Mouse (Mus musculus): Measurements from ENCODE around the gene Slain1. TPM values are rescaled to one million over a fixed set of nuclear protein-coding genes. Genes with fewer than 3 reads are reported as not detected.

Gene Slain1
- polyA plus RNA-seq, 1 experiment, result 73.9 TPM

DNA sequence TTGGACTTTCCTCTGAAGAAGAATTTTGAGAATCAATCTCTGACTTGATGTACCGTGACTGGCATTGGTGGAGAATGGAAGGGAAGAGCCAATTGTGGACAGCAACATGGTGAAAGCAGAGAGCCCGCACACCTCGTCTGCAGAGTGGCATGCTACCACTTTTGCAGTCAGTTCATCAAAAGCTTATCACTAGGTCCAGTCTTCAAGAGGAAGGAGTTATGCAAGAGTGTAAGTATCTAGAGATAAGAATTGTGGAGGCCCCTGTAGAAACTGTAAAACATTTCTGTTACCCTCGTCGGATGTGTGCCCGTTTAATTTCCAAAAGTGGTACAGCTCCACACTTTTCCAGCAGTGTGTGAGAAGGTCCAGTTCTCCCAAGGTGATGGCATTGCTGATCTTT is 56.3 kb downstream of the Slain1 start:
- TF ChIP-seq CTCF (IDR thresholded peaks at IDR 0.05; ENCODE audit: borderline replicate concordance, extremely low read depth, insufficient read depth, insufficient read length), result no peak
- TF ChIP-seq POLR2A (IDR thresholded peaks at IDR 0.05; ENCODE audit: borderline replicate concordance, extremely low read depth, insufficient read depth, insufficient read length, poor library complexity, severe bottlenecking), result no peak
- DNase-seq (ENCODE audit: low read depth), result no peak

DNA sequence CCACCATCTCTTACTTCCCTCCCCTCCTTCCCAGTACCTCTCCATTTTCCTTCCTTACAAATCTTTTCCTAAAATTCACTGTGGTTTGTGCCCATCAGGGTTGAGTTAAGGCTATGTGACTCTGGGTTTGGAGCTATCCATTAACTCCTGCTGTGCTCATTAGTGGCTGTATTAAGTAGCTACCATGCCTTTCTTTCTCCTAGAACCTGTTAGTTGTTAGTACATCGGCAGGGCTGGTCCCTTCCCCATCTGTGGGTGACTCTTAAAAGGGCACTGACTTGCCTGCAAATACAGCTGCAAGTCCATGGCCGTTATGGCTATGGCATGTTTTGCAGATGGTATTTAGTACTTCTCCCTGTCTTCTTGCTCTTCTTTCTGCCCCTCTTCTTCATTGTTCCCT is 58.6 kb downstream of the Slain1 start:
- TF ChIP-seq POLR2A (IDR thresholded peaks at IDR 0.05; ENCODE audit: borderline replicate concordance, extremely low read depth, insufficient read depth, insufficient read length, poor library complexity, severe bottlenecking), result no peak
- no peak for TF ChIP-seq CTCF (IDR thresholded peaks at IDR 0.05; ENCODE audit: borderline replicate concordance, extremely low read depth, insufficient read depth, insufficient read length)
- no peak for DNase-seq (ENCODE audit: low read depth)

DNA sequence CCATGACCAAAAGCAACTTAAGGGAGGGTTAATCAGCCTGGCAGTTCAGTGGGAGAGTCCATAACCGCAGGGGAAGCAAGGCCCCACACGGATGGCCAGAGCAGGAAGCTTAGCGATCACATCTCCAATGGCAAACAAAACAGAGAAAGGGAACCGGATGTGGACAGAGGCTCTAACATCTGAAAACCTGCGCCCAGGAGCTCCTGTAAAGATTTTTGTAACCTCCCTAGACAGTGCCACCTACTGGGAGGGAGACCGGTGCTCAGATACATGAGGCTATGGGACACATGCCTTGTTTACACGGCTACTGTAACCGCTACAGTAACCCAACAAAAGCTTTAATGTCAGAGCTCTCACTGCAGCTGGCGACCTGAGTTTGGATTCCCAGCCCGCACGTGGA is 59.2 kb downstream of the Slain1 start:
- no peak for DNase-seq (ENCODE audit: low read depth)
- no peak for TF ChIP-seq POLR2A (IDR thresholded peaks at IDR 0.05; ENCODE audit: borderline replicate concordance, extremely low read depth, insufficient read depth, insufficient read length, poor library complexity, severe bottlenecking)
- no peak for TF ChIP-seq CTCF (IDR thresholded peaks at IDR 0.05; ENCODE audit: borderline replicate concordance, extremely low read depth, insufficient read depth, insufficient read length)

DNA sequence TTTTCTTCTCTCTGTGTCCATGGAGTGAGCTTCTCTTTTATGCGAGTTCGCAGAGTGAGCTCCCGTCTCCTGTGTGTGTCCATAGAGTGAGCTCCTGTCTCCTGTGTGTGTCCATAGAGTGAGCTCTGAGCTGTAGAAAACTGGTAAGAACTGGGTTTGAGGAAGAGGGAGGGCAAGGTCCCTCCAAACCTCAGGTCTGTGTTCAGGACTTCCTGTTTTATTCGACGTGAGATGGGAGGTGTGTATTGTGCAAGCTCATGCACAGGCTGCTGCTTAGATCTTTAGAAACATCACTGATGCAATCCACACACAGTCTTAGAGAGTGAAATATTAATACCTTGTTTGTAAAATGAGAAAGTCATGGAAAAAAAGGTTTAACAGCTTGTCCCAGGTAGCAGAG is 63.0 kb downstream of the Slain1 start:
- TF ChIP-seq CTCF (IDR thresholded peaks at IDR 0.05; ENCODE audit: borderline replicate concordance, extremely low read depth, insufficient read depth, insufficient read length), result no peak
- no peak for TF ChIP-seq POLR2A (IDR thresholded peaks at IDR 0.05; ENCODE audit: borderline replicate concordance, extremely low read depth, insufficient read depth, insufficient read length, poor library complexity, severe bottlenecking)
- DNase-seq (ENCODE audit: low read depth), result no peak

DNA sequence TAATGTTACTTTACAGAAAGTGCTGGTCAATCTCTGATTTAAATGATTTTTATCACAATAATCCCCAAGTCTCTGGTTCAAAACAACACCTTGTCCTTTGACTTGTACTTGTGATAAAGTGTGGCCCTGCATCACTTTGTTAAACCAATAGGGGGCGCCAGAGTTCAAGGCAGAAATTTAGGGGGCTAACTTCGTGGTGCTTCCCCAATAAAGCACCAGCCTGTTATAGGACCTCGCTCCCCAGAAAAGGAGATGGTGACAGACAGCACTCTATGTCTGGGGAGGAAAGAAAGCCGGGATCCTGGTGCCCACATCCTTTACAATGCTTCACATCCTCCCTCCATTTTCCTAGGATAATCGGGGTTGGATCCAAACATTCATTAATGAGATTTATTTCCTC is 67.5 kb downstream of the Slain1 start:
- no peak for DNase-seq (ENCODE audit: low read depth)
- TF ChIP-seq CTCF (IDR thresholded peaks at IDR 0.05; ENCODE audit: borderline replicate concordance, extremely low read depth, insufficient read depth, insufficient read length) (peak; percentile 59; the same call in 1 of the 2 replicates), POLR2A (IDR thresholded peaks at IDR 0.05; ENCODE audit: borderline replicate concordance, extremely low read depth, insufficient read depth, insufficient read length, poor library complexity, severe bottlenecking) (no peak)

DNA sequence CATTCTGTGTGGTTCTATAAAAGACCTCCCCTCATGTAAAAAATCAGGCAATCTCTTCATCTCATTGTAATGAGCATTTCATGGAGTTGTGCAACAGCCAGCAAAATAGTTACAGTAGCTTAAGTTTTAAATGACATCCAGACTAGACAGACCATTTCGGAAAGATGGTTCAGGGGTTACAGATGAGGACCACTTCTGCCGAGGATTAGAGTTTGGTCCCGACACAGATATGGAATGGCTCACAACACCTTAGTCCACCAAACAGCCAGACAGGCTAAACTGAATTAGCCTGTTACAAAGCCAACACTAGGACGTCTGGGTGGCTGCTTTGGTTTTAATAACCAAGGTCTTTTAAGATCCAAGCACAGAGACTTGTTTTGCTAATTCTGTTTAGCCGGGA is 68.0 kb downstream of the Slain1 start:
- DNase-seq (ENCODE audit: low read depth), result no peak
- TF ChIP-seq CTCF (IDR thresholded peaks at IDR 0.05; ENCODE audit: borderline replicate concordance, extremely low read depth, insufficient read depth, insufficient read length), result no peak
- no peak for TF ChIP-seq POLR2A (IDR thresholded peaks at IDR 0.05; ENCODE audit: borderline replicate concordance, extremely low read depth, insufficient read depth, insufficient read length, poor library complexity, severe bottlenecking)

DNA sequence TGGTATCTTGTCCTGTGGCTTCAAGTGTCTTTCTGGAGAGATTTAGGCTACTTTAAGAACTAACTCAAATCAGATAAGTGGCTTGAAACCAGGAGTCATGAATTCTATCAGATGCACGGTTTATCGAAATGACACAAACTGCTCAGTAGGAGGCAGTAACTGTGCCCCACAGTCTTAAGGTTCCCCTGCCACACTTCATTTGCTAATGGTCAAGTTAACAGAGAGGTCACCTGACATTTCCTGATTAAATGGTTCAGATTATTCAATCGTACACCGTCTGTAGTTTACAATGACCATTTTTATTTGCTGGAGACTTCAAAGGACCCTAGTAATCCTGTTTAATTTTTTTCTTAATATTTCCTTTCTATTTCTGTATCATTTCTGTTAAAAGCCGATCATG is 68.4 kb downstream of the Slain1 start:
- TF ChIP-seq POLR2A (IDR thresholded peaks at IDR 0.05; ENCODE audit: borderline replicate concordance, extremely low read depth, insufficient read depth, insufficient read length, poor library complexity, severe bottlenecking) (no peak), CTCF (IDR thresholded peaks at IDR 0.05; ENCODE audit: borderline replicate concordance, extremely low read depth, insufficient read depth, insufficient read length) (no peak)
- no peak for DNase-seq (ENCODE audit: low read depth)

DNA sequence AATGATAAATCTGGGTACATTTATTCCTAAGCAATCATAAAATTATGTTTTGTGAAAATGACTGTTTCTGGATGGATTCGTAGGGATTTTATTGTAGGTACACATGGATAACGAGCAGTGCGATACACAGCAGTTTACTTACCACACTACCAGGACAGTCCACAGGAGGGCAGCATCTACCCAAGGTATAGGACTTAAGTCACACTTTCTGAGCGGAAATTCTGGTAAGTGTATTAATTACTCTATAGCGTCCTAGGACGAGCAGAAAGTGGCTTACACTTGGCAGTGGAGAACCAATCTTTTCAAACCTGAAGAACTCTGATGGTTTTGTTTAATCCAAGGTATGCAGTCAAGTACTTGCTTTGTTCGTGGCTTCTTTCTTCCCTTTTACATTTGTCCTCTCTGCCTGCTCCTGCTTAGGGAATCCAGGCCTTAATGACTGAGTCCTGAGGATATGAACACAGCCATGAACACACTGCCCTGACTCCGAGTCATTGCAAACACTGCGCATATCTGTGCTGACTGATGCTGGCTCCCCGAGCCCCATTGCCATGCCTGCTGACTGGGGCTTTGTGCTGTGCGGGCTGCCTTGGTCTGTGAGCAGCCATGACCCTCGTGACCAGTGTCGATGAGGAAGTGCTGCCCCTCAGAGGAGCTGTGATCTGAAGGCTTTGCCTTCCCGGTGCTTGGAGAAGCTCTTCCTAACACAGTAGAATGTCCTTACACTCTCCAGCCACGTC is 69.0 kb downstream of the Slain1 start:
- TF ChIP-seq CTCF (IDR thresholded peaks at IDR 0.05; ENCODE audit: borderline replicate concordance, extremely low read depth, insufficient read depth, insufficient read length) (peak; percentile 86), POLR2A (IDR thresholded peaks at IDR 0.05; ENCODE audit: borderline replicate concordance, extremely low read depth, insufficient read depth, insufficient read length, poor library complexity, severe bottlenecking) (no peak)
- peak; percentile 97 for DNase-seq (ENCODE audit: low read depth)

DNA sequence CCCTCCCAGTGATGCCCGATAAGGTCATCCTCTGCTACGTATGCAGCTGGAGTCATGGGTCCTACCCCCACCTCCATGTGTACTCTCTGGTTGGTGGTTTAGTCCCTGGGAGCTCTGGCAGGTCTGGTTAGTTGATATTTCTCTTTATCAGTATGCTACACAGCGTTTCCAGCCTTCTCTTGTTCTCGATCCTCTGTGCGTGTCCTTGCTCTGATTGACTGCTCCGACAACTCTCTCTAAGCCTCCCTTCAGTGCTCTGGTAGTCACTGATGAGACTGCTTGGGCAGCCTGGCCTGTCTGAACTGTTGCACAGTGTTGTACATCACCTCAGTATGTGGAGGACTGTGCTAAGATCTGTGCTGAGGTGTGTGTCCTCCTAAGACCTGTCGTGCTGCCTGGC is 70.1 kb downstream of the Slain1 start:
- TF ChIP-seq POLR2A (IDR thresholded peaks at IDR 0.05; ENCODE audit: borderline replicate concordance, extremely low read depth, insufficient read depth, insufficient read length, poor library complexity, severe bottlenecking), result no peak
- TF ChIP-seq CTCF (IDR thresholded peaks at IDR 0.05; ENCODE audit: borderline replicate concordance, extremely low read depth, insufficient read depth, insufficient read length), result no peak
- no peak for DNase-seq (ENCODE audit: low read depth)

DNA sequence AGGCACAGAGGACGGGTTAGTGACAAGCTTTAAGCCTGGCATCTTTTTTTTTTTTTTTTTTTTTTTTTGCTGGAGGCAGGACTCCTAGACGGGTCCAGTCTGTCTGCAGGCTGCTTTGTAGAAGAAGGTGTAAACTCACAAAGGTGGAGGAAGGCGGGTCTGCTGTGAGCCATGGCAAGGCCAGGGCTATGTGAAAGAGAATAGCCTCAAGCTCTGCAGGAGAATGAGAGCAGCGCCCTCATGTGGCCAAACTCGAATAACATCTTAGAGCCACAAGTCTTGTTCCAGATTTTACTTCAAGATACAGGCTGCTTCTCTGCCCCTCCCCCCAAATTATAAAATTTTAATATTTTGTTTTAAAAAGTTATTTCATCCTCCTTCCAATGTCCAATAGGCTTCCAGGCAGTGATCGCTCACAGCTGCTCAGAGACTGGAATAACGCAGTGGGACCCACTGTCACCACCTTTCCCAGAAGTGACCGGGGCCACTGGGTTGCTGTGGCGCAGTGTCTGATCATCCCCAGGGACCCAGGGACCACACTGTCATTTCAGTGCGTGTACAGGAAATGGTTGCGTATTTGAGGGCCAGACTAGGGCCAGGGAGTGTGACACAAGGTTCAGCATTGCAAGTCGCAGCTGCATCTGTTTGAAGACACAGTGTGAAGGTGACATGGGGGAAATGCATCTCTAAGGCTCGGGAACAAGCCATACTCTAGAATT is 70.8 kb downstream of the Slain1 start:
- TF ChIP-seq POLR2A (IDR thresholded peaks at IDR 0.05; ENCODE audit: borderline replicate concordance, extremely low read depth, insufficient read depth, insufficient read length, poor library complexity, severe bottlenecking) (no peak), CTCF (IDR thresholded peaks at IDR 0.05; ENCODE audit: borderline replicate concordance, extremely low read depth, insufficient read depth, insufficient read length) (peak; percentile 70; the same call in 1 of the 2 replicates)
- peak; percentile 90 for DNase-seq (ENCODE audit: low read depth)

DNA sequence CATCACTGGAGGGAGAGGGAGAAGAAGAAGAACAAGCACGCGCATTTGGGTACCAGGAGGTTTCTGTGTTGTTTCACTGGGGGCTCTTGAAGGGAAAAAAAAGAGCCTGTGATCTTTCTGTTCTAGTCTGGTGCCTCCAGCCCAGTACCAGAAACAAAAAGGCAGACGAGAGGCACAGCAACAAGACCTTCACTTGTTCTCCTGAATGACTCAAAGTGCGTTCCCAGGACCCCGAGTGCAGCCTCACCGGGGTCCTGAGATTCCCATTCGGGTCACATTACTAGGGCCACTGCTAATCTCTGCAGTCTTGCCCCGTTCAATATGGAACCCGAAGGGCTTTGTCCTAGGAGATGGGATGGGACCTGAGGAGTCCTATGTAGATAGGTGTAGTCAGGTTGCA is 73.3 kb downstream of the Slain1 start:
- TF ChIP-seq CTCF (IDR thresholded peaks at IDR 0.05; ENCODE audit: borderline replicate concordance, extremely low read depth, insufficient read depth, insufficient read length) (no peak), POLR2A (IDR thresholded peaks at IDR 0.05; ENCODE audit: borderline replicate concordance, extremely low read depth, insufficient read depth, insufficient read length, poor library complexity, severe bottlenecking) (no peak)
- no peak for DNase-seq (ENCODE audit: low read depth)

DNA sequence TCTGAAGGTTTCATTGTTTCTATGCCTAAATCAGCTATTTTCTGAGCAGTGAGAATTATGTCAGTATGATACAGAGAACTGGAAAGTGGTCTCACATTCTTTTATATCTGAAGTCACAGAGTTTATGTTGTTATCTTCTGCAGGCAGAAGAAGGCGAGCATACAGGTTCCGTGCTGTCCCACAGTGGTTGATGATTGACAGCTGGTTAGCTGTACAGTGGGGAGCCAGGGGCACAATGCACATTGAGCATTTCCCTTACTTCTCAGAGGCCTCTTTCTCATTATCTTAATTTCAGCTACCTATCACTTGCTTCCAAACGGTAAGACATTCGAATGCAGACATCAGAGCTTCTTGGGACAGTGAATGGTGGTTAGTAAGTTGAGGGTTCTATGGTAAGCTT is 73.8 kb downstream of the Slain1 start:
- DNase-seq (ENCODE audit: low read depth), result no peak
- TF ChIP-seq POLR2A (IDR thresholded peaks at IDR 0.05; ENCODE audit: borderline replicate concordance, extremely low read depth, insufficient read depth, insufficient read length, poor library complexity, severe bottlenecking) (no peak), CTCF (IDR thresholded peaks at IDR 0.05; ENCODE audit: borderline replicate concordance, extremely low read depth, insufficient read depth, insufficient read length) (no peak)

Measured in brain, embryonic 14.5 days (tissue).